Mouse (Mus musculus): ENCODE measurements around the gene Hgd. TPM values are rescaled to one million over a fixed set of nuclear protein-coding genes. Genes with fewer than 3 reads are reported as not detected.

Gene Hgd
- polyA plus RNA-seq, 1 experiment from 2014 or later, result 0.16 TPM

- peaks cover 42% of the 10 kb centered on the region for H3K36me3 ChIP-seq (replicated peaks)
- no peak overlapping the region for H3K4me3 ChIP-seq
- DNase-seq (ENCODE audit: low spot score), result no peak
- no peak overlapping the region for H3K27ac ChIP-seq (replicated peaks)
- no peaks in the 10 kb centered on the region for H3K4me1 ChIP-seq
- H3K27me3 ChIP-seq (replicated peaks; ENCODE audit: low read depth, poor library complexity, severe bottlenecking), result no peaks in the 10 kb centered on the region
- no peaks in the 10 kb centered on the region for H3K9me3 ChIP-seq
- 91% methylated on average over 5 of the region's 5 CpGs for WGBS
Observed at GRCm38 (mm10) chr16:37644486-37644885, 64.5 kb downstream of the Hgd start.

- Histone ChIP-seq H3K4me3 (no peak overlapping the region), H3K36me3 (replicated peaks) (peaks cover 42% of the 10 kb centered on the region), H3K4me1 (peaks cover 1% of the 10 kb centered on the region; the same call in 1 of the 2 replicates), H3K27me3 (replicated peaks; ENCODE audit: low read depth, poor library complexity, severe bottlenecking) (no peaks in the 10 kb centered on the region), H3K27ac (replicated peaks) (no peak overlapping the region), H3K9me3 (no peaks in the 10 kb centered on the region)
- 90% methylated on average over 8 of the region's 8 CpGs for WGBS
- no peak for DNase-seq (ENCODE audit: low spot score)
Observed at GRCm38 (mm10) chr16:37645211-37645610, 65.3 kb downstream of the Hgd start.

GRCm38 (mm10) chr16:37645799-37646198, 65.8 kb downstream of the Hgd start:
- Histone ChIP-seq H3K36me3 (replicated peaks) (peaks cover 44% of the 10 kb centered on the region), H3K4me1 (peaks cover 3% of the 10 kb centered on the region; the same call in 1 of the 2 replicates), H3K27ac (replicated peaks) (no peak overlapping the region), H3K9me3 (no peaks in the 10 kb centered on the region), H3K27me3 (replicated peaks; ENCODE audit: low read depth, poor library complexity, severe bottlenecking) (no peaks in the 10 kb centered on the region), H3K4me3 (no peak overlapping the region)
- no peak for DNase-seq (ENCODE audit: low spot score)
- WGBS, result 86% methylated on average over 3 of the region's 3 CpGs

GRCm38 (mm10) chr16:37647067-37647466, 67.1 kb downstream of the Hgd start:
- H3K36me3 ChIP-seq (replicated peaks), result peaks cover 54% of the 10 kb centered on the region
- no peaks in the 10 kb centered on the region for H3K27me3 ChIP-seq (replicated peaks; ENCODE audit: low read depth, poor library complexity, severe bottlenecking)
- no peak overlapping the region for H3K4me3 ChIP-seq
- H3K4me1 ChIP-seq, result peaks cover 3% of the 10 kb centered on the region; the same call in 1 of the 2 replicates
- no peak overlapping the region for H3K27ac ChIP-seq (replicated peaks)
- H3K9me3 ChIP-seq, result no peaks in the 10 kb centered on the region
- 91% methylated on average over 16 of the region's 16 CpGs for WGBS
- DNase-seq (ENCODE audit: low spot score), result no peak

GRCm38 (mm10) chr16:37647936-37648335, 68.0 kb downstream of the Hgd start:
- 94% methylated on average over 8 of the region's 8 CpGs for WGBS
- H3K27me3 ChIP-seq (replicated peaks; ENCODE audit: low read depth, poor library complexity, severe bottlenecking), result no peaks in the 10 kb centered on the region
- H3K9me3 ChIP-seq, result no peaks in the 10 kb centered on the region
- peaks cover 54% of the 10 kb centered on the region for H3K36me3 ChIP-seq (replicated peaks)
- H3K4me1 ChIP-seq, result peaks cover 6% of the 10 kb centered on the region
- no peak overlapping the region for H3K4me3 ChIP-seq
- no peak overlapping the region for H3K27ac ChIP-seq (replicated peaks)
- DNase-seq (ENCODE audit: low spot score), result no peak

GRCm38 (mm10) chr16:37649068-37649467, 69.1 kb downstream of the Hgd start:
- Histone ChIP-seq H3K27ac (replicated peaks) (no peak overlapping the region), H3K27me3 (replicated peaks; ENCODE audit: low read depth, poor library complexity, severe bottlenecking) (no peaks in the 10 kb centered on the region), H3K9me3 (no peaks in the 10 kb centered on the region), H3K36me3 (replicated peaks) (peaks cover 54% of the 10 kb centered on the region), H3K4me3 (no peak overlapping the region), H3K4me1 (peaks cover 12% of the 10 kb centered on the region)
- 93% methylated on average over 5 of the region's 5 CpGs for WGBS
- no peak for DNase-seq (ENCODE audit: low spot score)

- Histone ChIP-seq H3K27ac (replicated peaks) (no peak overlapping the region), H3K27me3 (replicated peaks; ENCODE audit: low read depth, poor library complexity, severe bottlenecking) (no peaks in the 10 kb centered on the region), H3K4me1 (peaks cover 27% of the 10 kb centered on the region), H3K9me3 (no peaks in the 10 kb centered on the region), H3K4me3 (no peak overlapping the region), H3K36me3 (replicated peaks) (peaks cover 33% of the 10 kb centered on the region)
- DNase-seq (ENCODE audit: low spot score), result no peak
- 91% methylated on average over 5 of the region's 5 CpGs for WGBS
Observed at GRCm38 (mm10) chr16:37651467-37651866, 71.5 kb downstream of the Hgd start.

- Histone ChIP-seq H3K4me3 (peak overlapping the region; percentile 86; the same call in 1 of the 2 replicates), H3K27me3 (replicated peaks; ENCODE audit: low read depth, poor library complexity, severe bottlenecking) (no peaks in the 10 kb centered on the region), H3K4me1 (peaks cover 27% of the 10 kb centered on the region), H3K36me3 (replicated peaks) (peaks cover 21% of the 10 kb centered on the region), H3K27ac (replicated peaks) (no peak overlapping the region), H3K9me3 (no peaks in the 10 kb centered on the region)
- 81% methylated on average over 5 of the region's 5 CpGs for WGBS
- DNase-seq (ENCODE audit: low spot score), result no peak
Observed at GRCm38 (mm10) chr16:37652654-37653053, 72.7 kb downstream of the Hgd start.

GRCm38 (mm10) chr16:37653058-37653457, 73.1 kb downstream of the Hgd start:
- no peaks in the 10 kb centered on the region for H3K27me3 ChIP-seq (replicated peaks; ENCODE audit: low read depth, poor library complexity, severe bottlenecking)
- H3K4me3 ChIP-seq, result peak overlapping the region; percentile 86
- 89% methylated on average over 1 of the region's 1 CpGs for WGBS
- no peak overlapping the region for H3K27ac ChIP-seq (replicated peaks)
- H3K4me1 ChIP-seq, result peaks cover 27% of the 10 kb centered on the region
- no peaks in the 10 kb centered on the region for H3K9me3 ChIP-seq
- DNase-seq (ENCODE audit: low spot score), result no peak
- H3K36me3 ChIP-seq (replicated peaks), result peaks cover 17% of the 10 kb centered on the region

GRCm38 (mm10) chr16:37653731-37654657, 74.0 kb downstream of the Hgd start, which contains the start of gene Ndufb4:
Gene Ndufb4, minus strand, starts transcription at chr16:37654453.
- Histone ChIP-seq H3K36me3 (replicated peaks) (peaks cover 12% of the 10 kb centered on the region; the same call in 1 of the 2 replicates), H3K4me3 (peak within 1 kb of the TSS; percentile 86), H3K9me3 (no peaks in the 10 kb centered on the region), H3K27ac (replicated peaks) (peak within 1 kb of the TSS; percentile 91), H3K27me3 (replicated peaks; ENCODE audit: low read depth, poor library complexity, severe bottlenecking) (no peaks in the 10 kb centered on the region), H3K4me1 (peaks cover 27% of the 10 kb centered on the region)
- WGBS, result under 1% methylated on average over 58 of the region's 58 CpGs
- peak; percentile 100 for DNase-seq (ENCODE audit: low spot score)

GRCm38 (mm10) chr16:37654831-37655455, 75.0 kb downstream of the Hgd start:
- Histone ChIP-seq H3K4me3 (peak overlapping the region; percentile 86), H3K27ac (replicated peaks) (peak overlapping the region; percentile 91), H3K36me3 (replicated peaks) (peaks cover 12% of the 10 kb centered on the region; the same call in 1 of the 2 replicates), H3K9me3 (no peaks in the 10 kb centered on the region), H3K4me1 (peaks cover 27% of the 10 kb centered on the region), H3K27me3 (replicated peaks; ENCODE audit: low read depth, poor library complexity, severe bottlenecking) (no peaks in the 10 kb centered on the region)
- 61% methylated on average over 4 of the region's 4 CpGs for WGBS
- no peak for DNase-seq (ENCODE audit: low spot score)

- Histone ChIP-seq H3K36me3 (replicated peaks) (peaks cover 9% of the 10 kb centered on the region; the same call in 1 of the 2 replicates), H3K27ac (replicated peaks) (no peak overlapping the region), H3K4me3 (no peak overlapping the region), H3K4me1 (peaks cover 23% of the 10 kb centered on the region), H3K9me3 (no peaks in the 10 kb centered on the region), H3K27me3 (replicated peaks; ENCODE audit: low read depth, poor library complexity, severe bottlenecking) (no peaks in the 10 kb centered on the region)
- 29% methylated on average over 4 of the region's 4 CpGs for WGBS
- no peak for DNase-seq (ENCODE audit: low spot score)
Observed at GRCm38 (mm10) chr16:37655756-37656347, 75.9 kb downstream of the Hgd start.

Measured in embryonic facial prominence, embryonic 10.5 days (tissue).